Mouse (Mus musculus) hindbrain, postnatal 0 days (tissue): Measurements from ENCODE around the gene Mybph. TPM values are rescaled to one million over a fixed set of nuclear protein-coding genes. Genes with fewer than 3 reads are reported as not detected.

Source experiments
- ATAC-seq: fragments of 200-750 bp; cut with Nextera tagmentation; 2 replicates; pipeline ENCODE4 v1.8.0; 2017; ENCODE audit warnings: mild to moderate bottlenecking, moderate TSS enrichment, moderate library complexity
- DNase-seq: peaks from one replicate; pipeline ENCODE4 v3.0.0-alpha.2; 2015; ENCODE audit warnings: low spot score
- H3K27ac ChIP-seq: fragments of 300-500 bp; sonication (generic); 2 replicates; pipeline ENCODE4 v1.5.1; 2014; ENCODE audit warnings: mild to moderate bottlenecking
- H3K27me3 ChIP-seq: fragments of 300-500 bp; sonication (generic); 2 replicates; pipeline ENCODE4 v1.6.1; 2014; ENCODE audit warnings: low read length, mixed read lengths; ENCODE audit not compliant: insufficient read depth
- H3K36me3 ChIP-seq: fragments of 300-500 bp; sonication (generic); 2 replicates; pipeline ENCODE4 v1.6.1; 2014; ENCODE audit warnings: low read length, mixed read lengths; ENCODE audit not compliant: insufficient read depth
- H3K4me1 ChIP-seq: fragments of 300-500 bp; sonication (generic); 2 replicates; pipeline ENCODE4 v1.6.1; 2014; ENCODE audit warnings: antibody characterized with exemption, low read length, mixed read lengths; ENCODE audit not compliant: insufficient read depth
- H3K4me2 ChIP-seq: fragments of 300-500 bp; sonication (generic); 2 replicates; pipeline ENCODE4 v1.6.1; 2014; ENCODE audit warnings: low read depth, mild to moderate bottlenecking, low read length, moderate library complexity, mixed read lengths
- H3K4me3 ChIP-seq: fragments of 300-500 bp; sonication (generic); 2 replicates; pipeline ENCODE4 v1.5.1; 2014; ENCODE audit warnings: low read length
- H3K9ac ChIP-seq: fragments of 300-500 bp; sonication (generic); replicated peaks from 2 replicates; pipeline ENCODE4 v1.6.1; 2014; ENCODE audit warnings: mild to moderate bottlenecking, low read length, moderate library complexity, mixed read lengths
- H3K9me3 ChIP-seq: fragments of 300-500 bp; sonication (generic); 2 replicates; pipeline ENCODE4 v1.6.1; 2016; ENCODE audit warnings: low read length, mixed read lengths
- CTCF ChIP-seq: IDR thresholded peaks from 2 replicates; pipeline ENCODE4 v1.5.1; 2016; ENCODE audit warnings: antibody characterized with exemption, control low read depth, low read depth
- WGBS: fragments of 180-500 bp; shearing (Covaris S2); extraction: QIAGEN DNeasy Blood & Tissue Kit; methylation state at CpG from one replicate; pipeline ENCODE4 v1.1.7; 2014; 5-methylcytosine and 5-hydroxymethylcytosine counted together
- polyA plus RNA-seq: library from polyadenylated mRNA; unstranded; fragments of >200 nt; fragmentation: Nextera tagmentation; extraction: Ambion mirVana; gene quantifications from 2 replicates; pipeline ENCODE4 v1.2.1, GENCODE M21; 2015
- total RNA-seq: library from RNA; depleted of rRNA; stranded (reverse); fragments of >200 nt; gene quantifications from 2 replicates; pipeline ENCODE4 v1.2.3, GENCODE M21; 2014

The Mybph gene
- total and polyA plus RNA-seq, 2 experiments from 2014 or later = 0.08 TPM; not detected in 1

GRCm38 (mm10) chr1:134215751-134216628 lies 22.7 kb downstream of the Mybph start:
- Histone ChIP-seq H3K9ac (0 out of 2 replicates have a peak overlapping the region, but pooled peaks have one; percentile 6), H3K4me1 (no peaks in the 10 kb centered on the region; the same call in 1 of the 2 replicates), H3K9me3 (no peaks in the 10 kb centered on the region), H3K27me3 (no peaks in the 10 kb centered on the region), H3K36me3 (no peaks in the 10 kb centered on the region), H3K4me2 (no peak overlapping the region), H3K4me3 (no peak overlapping the region), H3K27ac (peak overlapping the region; percentile 36; the same call in 1 of the 2 replicates)
- ATAC-seq (peak; percentile 31; the same call in 1 of the 2 replicates), DNase-seq (peak; percentile 34)
- TF ChIP-seq CTCF = no peak
- WGBS = 24% methylated on average over 11 of the region's 11 CpGs

DNA sequence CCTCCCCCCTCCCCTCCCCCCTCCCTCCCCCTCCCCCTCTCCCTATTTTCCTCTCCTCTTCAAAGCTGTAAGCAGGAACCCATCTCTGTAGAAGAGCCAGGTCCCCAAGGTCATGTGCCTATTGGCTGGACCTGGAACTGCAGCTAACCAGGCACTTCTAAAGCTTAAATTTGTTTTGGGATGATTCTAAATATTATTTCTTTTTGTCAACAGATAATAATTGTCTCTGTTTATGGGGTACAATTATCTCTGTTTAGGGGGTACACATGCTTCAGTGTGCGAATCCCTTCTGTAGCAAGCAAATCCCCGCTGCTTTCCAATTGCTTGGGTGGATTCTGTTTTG lies 23.4 kb downstream of the Mybph start:
- H3K4me1 ChIP-seq = no peaks in the 10 kb centered on the region; the same call in 1 of the 2 replicates
- no peak overlapping the region for H3K27ac ChIP-seq
- H3K27me3 ChIP-seq = no peaks in the 10 kb centered on the region
- ATAC-seq = peak; percentile 28; the same call in 1 of the 2 replicates
- no peak overlapping the region for H3K9ac ChIP-seq
- no peak overlapping the region for H3K4me3 ChIP-seq
- DNase-seq = peak; percentile 26
- H3K36me3 ChIP-seq = no peaks in the 10 kb centered on the region
- H3K9me3 ChIP-seq = no peaks in the 10 kb centered on the region
- no peak overlapping the region for H3K4me2 ChIP-seq
- peak; percentile 41; the same call in 1 of the 2 replicates for TF ChIP-seq CTCF
- 87% methylated on average over 2 of the region's 2 CpGs for WGBS

GRCm38 (mm10) chr1:134217028-134217481 lies 23.8 kb downstream of the Mybph start:
- DNase-seq = no peak
- Histone ChIP-seq H3K27me3 (no peaks in the 10 kb centered on the region), H3K9me3 (no peaks in the 10 kb centered on the region), H3K4me2 (no peak overlapping the region), H3K27ac (no peak overlapping the region), H3K4me3 (no peak overlapping the region), H3K9ac (no peak overlapping the region), H3K4me1 (no peaks in the 10 kb centered on the region; the same call in 1 of the 2 replicates), H3K36me3 (no peaks in the 10 kb centered on the region)
- TF ChIP-seq CTCF = no peak
- 69% methylated on average over 12 of the region's 12 CpGs for WGBS
- ATAC-seq = no peak

GRCm38 (mm10) chr1:134217942-134218341 lies 24.7 kb downstream of the Mybph start:
- DNase-seq = no peak
- H3K9ac ChIP-seq = no peak overlapping the region
- H3K4me1 ChIP-seq = no peaks in the 10 kb centered on the region; the same call in 1 of the 2 replicates
- H3K27me3 ChIP-seq = no peaks in the 10 kb centered on the region
- WGBS = 73% methylated on average over 3 of the region's 3 CpGs
- H3K4me3 ChIP-seq = no peak overlapping the region
- no peaks in the 10 kb centered on the region for H3K9me3 ChIP-seq
- TF ChIP-seq CTCF = no peak
- H3K4me2 ChIP-seq = no peak overlapping the region
- ATAC-seq = no peak
- no peak overlapping the region for H3K27ac ChIP-seq
- no peaks in the 10 kb centered on the region for H3K36me3 ChIP-seq

DNA sequence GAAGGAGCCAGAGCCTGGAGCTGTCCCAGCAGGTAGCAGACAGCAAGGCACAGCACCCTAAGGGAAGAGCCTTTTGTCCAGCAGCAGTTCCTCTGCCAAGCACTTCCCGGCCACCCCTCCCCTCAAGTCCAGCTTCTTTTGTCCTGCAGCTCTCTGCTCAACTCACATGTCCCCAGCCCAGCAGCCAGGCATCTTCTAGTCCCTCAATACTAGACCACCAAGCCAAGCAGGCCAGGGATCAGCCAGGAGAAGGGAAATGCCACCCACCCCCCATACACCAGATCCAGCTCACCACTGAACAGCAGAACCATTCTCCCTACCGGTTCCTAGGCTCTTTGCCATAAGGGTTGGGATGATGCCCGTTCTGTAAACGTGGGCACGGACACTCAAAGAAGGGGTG lies 26.4 kb downstream of the Mybph start:
- peak overlapping the region; percentile 51; the same call in 1 of the 2 replicates for H3K27ac ChIP-seq
- H3K4me2 ChIP-seq = no peak overlapping the region
- no peak overlapping the region for H3K4me3 ChIP-seq
- no peaks in the 10 kb centered on the region for H3K27me3 ChIP-seq
- WGBS = 43% methylated on average over 5 of the region's 5 CpGs
- H3K36me3 ChIP-seq = no peaks in the 10 kb centered on the region
- no peaks in the 10 kb centered on the region for H3K4me1 ChIP-seq
- DNase-seq = peak; percentile 46
- no peaks in the 10 kb centered on the region for H3K9me3 ChIP-seq
- no peak overlapping the region for H3K9ac ChIP-seq
- ATAC-seq = peak; percentile 46; the same call in 1 of the 2 replicates
- TF ChIP-seq CTCF = no peak

- ATAC-seq (no peak), DNase-seq (no peak)
- Histone ChIP-seq H3K4me2 (no peak overlapping the region), H3K4me1 (no peaks in the 10 kb centered on the region), H3K9me3 (no peaks in the 10 kb centered on the region), H3K9ac (no peak overlapping the region), H3K27ac (no peak overlapping the region), H3K4me3 (no peak overlapping the region), H3K36me3 (no peaks in the 10 kb centered on the region), H3K27me3 (no peaks in the 10 kb centered on the region)
- no peak for TF ChIP-seq CTCF
- 84% methylated on average over 1 of the region's 1 CpGs for WGBS
These were observed 27.9 kb downstream of the Mybph start for GRCm38 (mm10) chr1:134221172-134221571.
